Mouse (Mus musculus): ENCODE measurements around the gene Helz.
"Not testable (repeated sequence)": the region's sequence is repeated elsewhere in the genome, so short reads cannot be mapped to it uniquely, and the experiment has no call there.

Helz gene

DNA sequence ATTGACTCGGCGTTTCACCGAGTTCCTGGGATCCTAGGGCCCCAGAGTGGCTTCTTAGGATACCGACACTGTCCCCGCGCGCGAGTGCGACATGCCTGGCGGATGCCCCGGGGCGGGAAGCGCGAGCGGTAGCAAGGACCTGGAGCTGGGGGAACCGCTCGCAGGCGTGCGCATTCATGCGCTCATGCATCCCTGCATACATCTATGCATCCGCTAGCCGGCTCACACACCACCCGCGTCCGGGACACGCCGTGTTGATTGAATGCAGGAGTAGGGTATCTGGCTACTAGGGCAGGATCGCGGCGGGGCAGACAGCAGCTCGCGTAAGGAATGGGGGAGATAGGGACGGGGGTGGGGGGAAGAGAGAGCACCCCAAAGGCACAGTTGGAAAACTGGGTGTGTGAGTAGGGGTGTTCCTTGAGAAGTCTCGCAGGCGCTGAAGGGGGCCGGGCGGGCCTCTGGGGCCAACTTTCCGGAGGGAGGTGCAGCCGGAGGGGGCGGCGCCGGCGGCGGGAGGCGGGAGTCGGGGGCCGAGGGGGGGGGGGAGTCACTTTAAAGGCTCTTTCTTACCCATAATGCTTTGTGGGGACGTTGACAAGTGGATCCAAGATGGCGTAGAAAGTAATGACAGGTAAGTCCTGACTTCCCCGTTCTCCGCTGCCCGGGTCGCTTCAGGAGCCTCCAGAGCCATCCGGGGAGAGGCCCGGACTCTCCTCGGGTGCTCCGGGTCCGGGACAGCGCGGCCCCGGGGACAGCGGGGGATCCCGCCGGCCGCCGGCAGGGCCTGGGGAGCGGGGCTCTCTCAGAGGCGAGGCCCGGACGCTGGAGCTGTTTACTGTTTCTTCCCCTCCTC lies at the start of gene Helz:
TSS of gene Helz (plus strand) at position 580 of the 853 bp plus-strand sequence.
- peak; percentile 41 for DNase-seq (ENCODE audit: low read depth, low spot score)

DNA sequence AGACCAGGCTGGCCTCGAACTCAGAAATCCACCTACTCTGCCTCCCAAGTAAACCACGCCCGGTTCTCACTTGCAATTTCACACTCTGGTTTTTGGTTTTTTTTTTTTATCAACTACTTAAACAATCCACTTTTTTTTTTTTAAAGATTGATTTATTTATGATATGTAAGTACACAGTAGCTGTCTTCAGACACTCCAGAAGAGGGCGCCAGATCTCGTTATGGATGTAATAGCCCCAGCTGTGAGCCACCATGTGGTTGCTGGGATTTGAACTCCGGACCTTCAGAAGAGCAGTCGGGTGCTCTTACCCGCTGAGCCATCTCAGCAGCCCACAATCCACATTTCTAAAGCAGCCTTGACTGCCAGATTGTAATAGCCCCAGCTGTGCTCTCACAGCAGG lies 44.9 kb upstream of the Helz start:
- no peak for DNase-seq (ENCODE audit: low read depth, low spot score)

- DNase-seq (ENCODE audit: low read depth, low spot score): not testable (repeated sequence)
These were observed 43.4 kb upstream of the Helz start for GRCm38 (mm10) chr11:107504364-107504763.

DNA sequence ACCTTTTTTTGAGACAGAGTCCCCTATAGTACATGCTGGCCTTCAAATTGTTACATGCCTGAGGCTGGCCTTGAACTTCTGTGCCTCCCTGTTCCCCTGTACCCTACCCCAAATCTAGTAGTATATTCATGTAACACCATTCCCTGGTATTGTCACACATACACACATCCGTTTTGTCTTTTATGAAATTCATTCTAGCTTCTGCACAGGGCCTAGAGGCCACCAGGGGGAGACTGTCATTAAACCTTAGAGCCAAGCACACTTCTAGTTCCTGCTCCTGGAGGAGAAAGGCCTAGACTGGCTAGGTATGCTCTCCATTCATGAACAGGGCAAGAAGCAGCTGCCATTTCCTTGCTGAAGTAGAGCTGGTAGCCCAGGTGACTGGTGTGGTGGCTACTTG lies 41.5 kb upstream of the Helz start:
- DNase-seq (ENCODE audit: low read depth, low spot score): no peak

DNA sequence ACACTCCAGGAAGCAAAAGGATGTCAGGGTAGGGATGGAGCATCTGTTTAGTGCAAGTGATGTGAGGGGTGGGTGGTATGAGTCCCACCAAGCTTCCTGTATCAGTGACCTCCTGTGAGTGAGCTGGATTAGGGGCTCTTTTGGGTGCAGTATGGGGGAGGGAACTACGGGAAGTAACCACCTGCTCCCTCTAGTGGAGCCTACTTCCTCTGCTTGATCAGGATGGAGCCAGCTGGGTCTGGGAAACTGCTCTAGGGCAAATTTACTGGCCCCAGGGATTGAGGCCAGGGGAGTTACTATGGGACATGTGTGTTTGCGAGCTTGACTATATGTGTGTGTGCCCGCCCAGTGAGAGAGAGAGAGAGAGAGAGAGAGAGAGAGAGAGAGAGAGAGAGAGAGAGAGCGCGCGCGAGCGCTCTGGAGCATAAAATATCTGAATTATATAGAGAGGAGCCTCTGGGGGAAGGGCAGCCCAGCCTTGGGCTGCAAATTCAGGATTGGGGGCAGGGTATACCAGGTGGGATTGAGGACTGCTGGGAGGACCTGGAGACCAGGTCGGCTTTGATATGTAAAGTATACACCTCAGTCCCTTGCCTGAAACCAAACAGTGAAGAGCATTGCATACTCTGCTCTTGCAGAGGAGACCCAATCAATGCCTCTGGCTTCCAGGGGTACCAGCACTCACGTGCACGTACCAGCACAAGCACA lies 37.9 kb upstream of the Helz start:
- DNase-seq (ENCODE audit: low read depth, low spot score): no peak

DNA sequence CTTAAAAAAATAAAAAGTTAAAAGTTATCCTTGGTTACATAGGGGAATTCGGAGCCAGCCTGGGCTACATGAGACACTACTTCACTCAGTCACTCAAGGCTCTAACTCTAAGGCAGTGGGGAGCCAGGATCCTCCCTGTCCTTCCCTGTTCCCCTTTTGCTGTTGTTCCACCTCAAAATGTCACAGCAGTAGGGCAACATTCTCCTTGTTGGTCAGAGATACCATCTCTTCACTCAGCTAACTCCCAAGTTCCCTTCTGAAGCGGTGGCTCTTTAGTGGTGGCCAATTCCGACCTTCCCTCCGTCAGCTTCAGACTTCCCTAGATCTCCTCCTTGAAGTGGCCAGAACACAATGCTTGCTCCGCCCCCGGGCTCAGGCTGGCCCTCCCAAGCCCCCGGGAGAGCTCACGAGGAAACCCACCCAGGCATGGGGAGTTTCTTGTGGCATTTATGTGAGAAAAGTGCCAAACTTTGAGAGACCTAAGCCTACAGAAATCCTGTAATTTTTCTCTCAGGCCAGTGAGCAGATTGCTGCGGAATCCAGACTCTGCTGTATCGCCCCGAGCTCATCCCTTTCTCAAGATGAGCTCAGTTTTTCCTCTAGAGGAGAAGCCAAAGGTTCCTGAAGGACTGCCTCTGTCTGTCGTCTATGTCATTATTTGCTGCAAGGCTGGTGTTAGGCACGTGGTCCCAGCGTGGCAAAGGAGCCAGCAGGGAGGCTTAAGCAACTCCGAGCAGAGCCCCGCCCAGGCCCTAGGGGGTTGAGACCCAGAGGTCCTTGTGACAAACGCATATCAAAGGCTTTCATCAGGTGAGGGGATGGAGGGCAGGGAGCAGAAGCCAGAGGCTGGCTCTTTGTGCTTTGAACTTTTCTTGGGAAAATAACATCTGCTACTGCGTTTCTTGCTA lies 37.1 kb upstream of the Helz start:
- peak; percentile 24 for DNase-seq (ENCODE audit: low read depth, low spot score)

DNA sequence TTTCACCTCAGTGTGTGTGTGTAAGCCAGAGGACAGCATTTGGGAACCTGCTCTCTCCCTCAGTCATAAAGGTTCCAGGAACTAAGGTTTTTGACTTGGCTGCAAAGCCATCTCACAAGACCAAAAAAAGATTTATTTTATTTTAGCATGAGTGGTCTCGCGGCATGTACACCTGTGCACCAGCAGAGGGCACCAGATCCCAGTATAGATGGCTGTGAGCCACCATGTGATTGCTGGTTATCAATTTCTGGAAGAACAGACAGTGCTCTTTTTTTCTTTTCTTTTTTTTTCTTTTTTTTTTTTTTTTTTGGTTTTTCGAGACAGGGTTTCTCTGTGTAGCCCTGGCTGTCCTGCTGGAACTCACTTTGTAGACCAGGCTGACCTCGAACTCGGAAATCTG lies 35.8 kb upstream of the Helz start:
- DNase-seq (ENCODE audit: low read depth, low spot score): peak; percentile 47

DNA sequence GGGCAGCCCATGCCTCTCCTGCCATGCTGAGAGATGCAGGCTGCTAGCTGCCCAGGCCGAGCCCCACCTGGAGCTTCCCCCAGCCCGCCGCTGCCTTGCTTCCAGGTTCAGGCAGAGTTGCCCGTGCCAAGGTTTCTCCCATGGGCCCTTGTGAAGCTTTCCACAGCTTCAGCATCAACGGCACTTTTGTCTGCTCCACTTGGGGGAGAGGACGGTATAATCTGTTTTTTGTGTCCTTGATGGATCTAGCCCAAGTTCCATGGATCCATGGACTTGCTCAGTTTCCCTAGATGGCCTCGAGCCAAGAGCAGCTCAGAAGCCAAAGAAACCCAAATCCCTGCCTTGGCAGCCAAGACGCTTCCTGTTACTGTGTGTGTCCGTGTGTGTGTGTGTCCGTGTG lies 34.7 kb upstream of the Helz start:
- no peak for DNase-seq (ENCODE audit: low read depth, low spot score)

DNA sequence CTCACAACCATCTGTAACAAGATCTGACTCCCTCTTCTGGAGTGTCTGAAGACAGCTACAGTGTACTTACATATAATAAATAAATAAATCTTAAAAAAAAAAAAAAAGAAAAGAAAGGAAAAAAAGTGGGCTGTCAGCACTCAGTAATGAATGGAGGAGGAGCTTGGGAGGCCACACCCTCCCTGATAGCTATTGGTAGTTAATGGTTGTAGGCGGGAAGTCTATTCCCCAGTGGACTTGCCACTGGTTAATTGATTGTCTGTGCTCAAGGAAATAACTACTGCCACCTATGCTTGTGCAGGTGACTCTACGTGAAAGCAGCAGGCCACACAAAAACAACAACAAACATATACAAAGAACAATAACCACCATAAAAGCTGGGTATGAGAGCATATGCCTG lies 31.3 kb upstream of the Helz start:
- DNase-seq (ENCODE audit: low read depth, low spot score): no peak

DNA sequence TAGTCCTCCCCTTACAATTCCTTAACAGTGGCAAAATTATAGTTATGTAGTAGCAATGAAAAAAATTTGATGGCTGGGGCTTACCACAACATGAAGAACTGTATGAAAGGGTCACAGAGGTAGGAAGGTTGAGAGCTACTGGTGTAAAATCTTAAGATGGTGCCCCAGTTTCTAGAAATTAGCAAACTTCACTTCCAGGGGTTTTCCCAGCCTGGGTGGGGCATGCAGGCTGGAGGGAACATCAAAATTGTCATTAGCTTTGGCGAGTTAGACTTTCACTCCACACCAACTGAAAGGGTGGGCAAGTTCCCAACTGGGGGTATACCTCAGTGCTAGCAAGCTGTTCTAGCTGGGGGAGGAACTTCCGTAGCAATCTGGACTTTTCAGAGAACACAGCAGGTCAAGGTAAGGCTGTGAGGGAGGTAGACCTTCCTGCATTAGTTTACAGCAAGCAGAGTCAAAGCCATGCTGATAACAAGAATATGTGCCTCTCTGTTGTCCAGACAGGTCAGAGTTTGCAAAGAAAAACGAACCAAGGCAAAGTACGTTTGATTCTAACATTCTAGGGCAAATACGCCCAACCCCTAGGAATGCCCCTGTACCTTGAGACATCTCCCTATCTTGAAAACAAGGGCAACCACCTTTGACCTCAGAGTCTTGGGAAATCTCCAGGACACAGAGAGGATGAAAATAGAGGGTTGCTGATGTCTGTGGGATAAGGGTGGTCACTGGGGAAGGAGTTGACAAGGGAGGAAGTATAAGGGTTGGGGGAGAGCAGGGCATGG lies 28.9 kb upstream of the Helz start:
- DNase-seq (ENCODE audit: low read depth, low spot score): no peak

GRCm38 (mm10) chr11:107521153-107521552 lies 26.6 kb upstream of the Helz start:
- DNase-seq (ENCODE audit: low read depth, low spot score): no peak

- no peak for DNase-seq (ENCODE audit: low read depth, low spot score)
These were observed 22.8 kb upstream of the Helz start for GRCm38 (mm10) chr11:107524966-107525365.

GRCm38 (mm10) chr11:107527632-107528031 lies 20.1 kb upstream of the Helz start:
- no peak for DNase-seq (ENCODE audit: low read depth, low spot score)

GRCm38 (mm10) chr11:107529320-107529719 lies 18.4 kb upstream of the Helz start:
- DNase-seq (ENCODE audit: low read depth, low spot score): peak; percentile 14

DNA sequence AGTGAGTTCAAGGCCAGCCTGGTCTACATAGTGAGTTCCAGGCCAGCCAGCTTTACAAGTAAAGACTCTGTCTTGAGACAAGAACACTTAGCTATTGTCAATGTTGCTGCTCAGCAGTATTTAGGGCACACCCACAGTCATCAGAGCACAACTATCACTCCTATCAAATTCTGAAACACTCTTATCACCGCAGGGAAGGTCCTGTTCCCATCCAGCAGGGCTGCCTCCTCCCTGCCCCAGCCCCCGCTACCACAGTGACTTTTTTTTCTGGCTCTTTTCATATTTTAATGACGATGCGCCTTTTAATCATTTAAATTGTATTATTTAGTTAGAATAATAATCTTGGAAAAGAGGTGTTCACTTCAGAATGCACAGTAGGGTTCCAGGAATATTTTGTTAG lies 16.3 kb upstream of the Helz start:
- no peak for DNase-seq (ENCODE audit: low read depth, low spot score)

- no peak for DNase-seq (ENCODE audit: low read depth, low spot score)
These were observed 15.5 kb upstream of the Helz start for GRCm38 (mm10) chr11:107532271-107532670.

- DNase-seq (ENCODE audit: low read depth, low spot score): no peak
These were observed 8.7 kb upstream of the Helz start for GRCm38 (mm10) chr11:107538994-107539393.

DNA sequence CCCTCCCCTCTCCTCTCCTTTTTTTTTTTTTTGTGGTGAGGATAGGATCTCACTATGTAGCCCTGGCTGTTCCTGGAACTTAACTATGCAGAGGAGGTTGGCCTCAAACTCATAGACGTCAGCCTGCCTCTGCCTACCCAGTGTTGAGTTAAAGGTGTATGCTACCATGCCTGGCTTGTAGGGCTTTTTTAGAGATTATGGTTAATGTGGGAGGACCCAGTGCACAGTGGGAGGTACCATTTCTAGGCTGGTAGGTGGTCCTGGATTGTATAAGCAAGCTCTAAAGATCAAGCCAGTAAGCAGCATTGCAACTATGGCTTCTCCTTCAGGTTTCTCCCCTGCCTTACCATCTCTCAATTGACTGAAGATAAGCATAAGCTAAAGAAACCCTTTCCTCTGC lies 7.4 kb upstream of the Helz start:
- DNase-seq (ENCODE audit: low read depth, low spot score): no peak

DNA sequence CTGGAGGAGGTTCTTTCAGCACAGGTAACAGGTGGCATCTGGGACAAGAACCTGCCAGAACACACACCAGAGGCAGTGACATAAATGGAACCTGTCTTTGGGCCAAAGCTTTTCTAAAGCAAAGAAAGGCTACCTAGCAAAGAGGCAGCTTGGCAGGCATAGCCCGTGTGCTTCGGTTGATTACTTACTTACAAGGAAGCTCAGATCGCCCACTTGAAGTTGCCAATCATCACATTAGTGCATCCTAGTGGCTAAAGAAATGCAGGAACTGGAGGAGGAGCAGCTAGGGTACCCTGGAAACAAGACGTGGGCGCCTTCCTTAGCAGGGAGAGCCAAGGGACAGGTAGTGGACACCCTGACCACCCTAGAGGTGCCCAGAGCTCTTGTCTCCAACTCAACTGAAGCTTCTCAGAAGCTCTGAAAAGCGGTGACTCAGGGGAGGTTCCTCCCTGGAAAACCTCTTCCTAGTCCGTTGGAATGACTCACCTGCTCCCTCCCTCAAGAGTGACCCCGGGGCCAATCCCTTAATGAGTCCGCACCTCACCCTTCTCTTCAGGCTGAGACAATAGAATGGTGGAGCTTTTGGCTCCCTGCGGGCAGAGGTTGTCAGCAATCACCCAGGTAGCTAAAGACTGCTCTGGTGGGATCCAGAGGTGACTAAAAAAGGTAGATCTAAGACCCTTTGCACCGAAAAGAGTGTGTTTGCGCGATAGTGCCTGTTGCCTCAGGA lies 1.8 kb upstream of the Helz start:
- DNase-seq (ENCODE audit: low read depth, low spot score): no peak

GRCm38 (mm10) chr11:107546667-107547301 lies 946 bp upstream of the Helz start:
- DNase-seq (ENCODE audit: low read depth, low spot score): no peak

All from skeletal muscle tissue, adult 2 months (tissue).